Mouse (Mus musculus) testis, adult 2 months (tissue): ENCODE results near the gene Arl8b.

Experiments used
- CTCF ChIP-seq: fragments of 200-500 bp; IDR thresholded peaks from 2 replicates; pipeline ENCODE4 v1.5.1; 2012; ENCODE audit warnings: low read depth, mild to moderate bottlenecking, inconsistent platforms, low read length, moderate library complexity; ENCODE audit not compliant: control insufficient read depth, insufficient read depth, insufficient replicate concordance
- POLR2A ChIP-seq: fragments of 200-500 bp; IDR thresholded peaks from 2 replicates; pipeline ENCODE4 v1.6.1; 2012; ENCODE audit warnings: low read depth, mild to moderate bottlenecking, inconsistent platforms, low read length, moderate library complexity; ENCODE audit not compliant: control insufficient read depth

DNA sequence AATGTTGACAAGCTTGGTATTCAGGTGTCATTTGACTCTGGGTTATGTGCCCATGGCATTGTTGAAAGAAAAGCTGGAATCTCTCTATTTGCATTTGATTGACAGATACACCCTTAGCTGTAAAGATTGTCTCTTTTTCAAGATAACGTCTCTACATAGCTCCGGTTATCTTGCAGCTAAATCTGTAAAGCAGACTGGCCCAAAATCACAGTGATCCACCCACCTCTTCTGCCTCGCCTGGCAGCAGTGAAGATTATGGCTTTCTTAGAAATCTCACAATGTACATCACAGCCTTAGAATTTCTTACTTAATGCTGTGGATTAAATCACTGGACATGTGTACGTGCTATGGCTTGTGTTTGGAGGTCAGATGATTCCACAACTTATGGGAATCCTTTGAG, 34.6 kb downstream of the Arl8b start:
- TF ChIP-seq POLR2A: no peak
- TF ChIP-seq CTCF: no peak
